Mouse (Mus musculus): ENCODE results near the gene Sesn3. TPM values are rescaled to one million over a fixed set of nuclear protein-coding genes. Genes with fewer than 3 reads are reported as not detected.

Gene Sesn3
- polyA plus RNA-seq, 1 experiment, result 26.4 TPM

DNA sequence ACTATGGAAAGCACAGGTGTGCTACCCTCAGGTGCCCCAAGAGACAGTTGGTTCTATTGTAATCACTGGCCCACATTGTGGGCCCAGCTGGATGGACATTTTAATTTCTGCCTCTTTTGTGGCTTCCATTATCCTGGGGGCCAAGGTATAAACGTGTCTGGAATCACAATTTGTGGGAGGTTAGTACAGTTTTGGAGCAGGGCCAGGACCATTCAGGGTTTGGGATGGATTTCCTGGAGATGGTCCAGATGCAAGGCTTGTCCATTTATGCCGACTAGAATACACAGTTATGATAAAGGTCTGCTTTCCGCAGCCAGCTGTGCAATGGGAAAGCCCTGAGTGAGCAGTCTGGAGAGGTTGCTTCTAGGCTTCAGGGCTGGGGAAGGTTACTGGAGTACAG is 13.7 kb upstream of the Sesn3 start:
- DNase-seq (ENCODE audit: low read depth), result peak; percentile 71

DNA sequence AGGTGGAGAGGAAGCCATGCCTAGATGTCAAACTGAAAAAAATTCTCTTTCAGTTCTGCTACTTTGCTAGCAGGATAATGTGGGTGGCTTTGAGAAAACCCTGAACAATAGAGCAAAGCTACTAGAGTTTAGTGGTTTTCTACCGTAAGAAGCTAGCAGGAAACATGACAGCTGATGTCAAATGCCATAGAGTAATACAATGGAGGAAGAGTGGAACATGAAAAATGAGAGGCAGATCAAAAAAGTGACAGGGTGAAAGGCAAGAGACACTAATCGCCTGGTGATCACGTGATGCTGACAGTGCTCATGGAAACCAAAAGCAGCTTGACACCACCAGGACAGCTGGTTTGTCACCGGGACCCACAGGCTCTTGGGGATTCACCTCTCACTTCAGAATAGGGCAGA is 12.3 kb upstream of the Sesn3 start:
- DNase-seq (ENCODE audit: low read depth), result no peak
- TF ChIP-seq CTCF (IDR thresholded peaks at IDR 0.05; ENCODE audit: borderline replicate concordance, extremely low read depth, insufficient read depth, insufficient read length), result no peak
- no peak for TF ChIP-seq POLR2A (IDR thresholded peaks at IDR 0.05; ENCODE audit: borderline replicate concordance, extremely low read depth, insufficient read depth, insufficient read length, poor library complexity, severe bottlenecking)

More for the DNA sequence above, 13.7 kb upstream of the Sesn3 start:
- TF ChIP-seq POLR2A (IDR thresholded peaks at IDR 0.05; ENCODE audit: borderline replicate concordance, extremely low read depth, insufficient read depth, insufficient read length, poor library complexity, severe bottlenecking) (no peak), CTCF (IDR thresholded peaks at IDR 0.05; ENCODE audit: borderline replicate concordance, extremely low read depth, insufficient read depth, insufficient read length) (no peak)

DNA sequence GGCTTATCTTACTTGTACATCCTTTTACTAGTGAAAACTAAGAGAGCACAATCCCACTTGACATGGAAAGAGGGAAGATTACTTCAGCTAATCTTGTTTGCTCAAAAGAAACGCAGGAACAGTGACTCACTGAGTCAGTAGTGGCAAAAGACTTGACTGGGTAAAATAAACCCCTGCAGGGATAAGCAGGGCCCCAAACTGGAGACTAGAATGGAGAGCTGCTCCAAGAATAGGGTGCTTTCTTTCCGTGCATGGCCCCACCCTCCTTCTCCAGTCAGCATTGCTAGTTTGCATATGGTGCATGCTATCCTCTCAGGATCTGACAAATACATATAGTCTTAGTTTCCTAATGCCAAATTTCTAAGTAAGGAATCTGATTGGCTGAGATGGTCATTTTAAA is 8.4 kb upstream of the Sesn3 start:
- no peak for TF ChIP-seq POLR2A (IDR thresholded peaks at IDR 0.05; ENCODE audit: borderline replicate concordance, extremely low read depth, insufficient read depth, insufficient read length, poor library complexity, severe bottlenecking)
- no peak for TF ChIP-seq CTCF (IDR thresholded peaks at IDR 0.05; ENCODE audit: borderline replicate concordance, extremely low read depth, insufficient read depth, insufficient read length)
- no peak for DNase-seq (ENCODE audit: low read depth)

DNA sequence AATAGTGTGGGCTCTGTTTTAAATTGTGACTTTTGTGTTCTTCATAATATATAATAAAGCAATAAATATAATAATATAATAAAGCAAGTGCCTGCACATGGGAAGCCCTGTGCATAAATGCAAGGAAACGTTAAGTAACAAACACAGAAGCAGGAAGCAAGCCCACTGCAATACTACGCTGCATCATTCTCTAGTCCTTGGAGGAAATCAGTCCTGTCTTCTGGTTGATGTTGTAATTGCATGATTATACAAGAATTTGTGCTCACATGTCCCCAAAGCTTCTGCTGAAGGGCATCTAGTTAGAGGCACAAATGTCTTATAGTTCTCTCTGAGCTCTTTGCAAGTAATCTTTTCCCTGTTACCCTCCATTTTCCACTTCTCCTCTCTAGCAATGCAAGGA is 6.3 kb upstream of the Sesn3 start:
- TF ChIP-seq CTCF (IDR thresholded peaks at IDR 0.05; ENCODE audit: borderline replicate concordance, extremely low read depth, insufficient read depth, insufficient read length), result no peak
- no peak for TF ChIP-seq POLR2A (IDR thresholded peaks at IDR 0.05; ENCODE audit: borderline replicate concordance, extremely low read depth, insufficient read depth, insufficient read length, poor library complexity, severe bottlenecking)
- DNase-seq (ENCODE audit: low read depth), result no peak

DNA sequence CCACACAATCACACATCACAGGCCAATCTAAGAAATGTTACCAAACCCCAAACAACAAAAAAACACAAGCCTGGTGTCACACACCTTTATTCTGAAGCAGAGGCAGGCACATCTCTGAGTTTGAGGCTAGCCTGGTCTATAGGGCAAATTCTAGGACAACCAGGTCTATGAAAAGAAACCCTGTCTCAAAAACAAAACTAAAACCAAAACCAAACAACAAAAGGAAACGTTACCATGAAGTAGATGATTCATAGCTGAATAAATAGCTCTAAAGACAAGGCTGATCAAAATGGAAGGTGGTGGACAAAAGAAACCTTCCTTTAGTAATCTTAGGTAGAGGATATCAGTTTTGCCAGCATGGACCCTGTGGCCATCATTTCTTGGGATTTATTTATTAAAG is 1.9 kb upstream of the Sesn3 start:
- no peak for DNase-seq (ENCODE audit: low read depth)

DNA sequence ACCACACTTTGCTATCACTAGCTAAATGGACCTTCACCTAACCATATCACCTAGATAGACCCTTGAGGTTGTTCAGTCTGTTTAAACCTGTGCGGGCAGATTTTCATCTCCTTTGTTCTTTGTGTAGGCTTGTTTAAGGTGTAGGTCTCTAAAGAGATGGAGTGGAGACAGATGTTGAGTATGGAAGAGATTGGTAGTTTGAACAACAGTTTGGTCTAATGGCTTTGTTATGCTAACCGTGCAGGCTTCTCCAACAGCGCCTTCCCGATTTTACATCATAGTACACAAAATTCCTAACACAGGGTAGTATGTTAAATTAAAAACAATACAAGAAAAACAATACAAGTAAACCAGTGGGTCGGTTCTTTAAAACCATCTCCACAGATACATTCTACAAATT is 281 bp upstream of the Sesn3 start:
- no peak for DNase-seq (ENCODE audit: low read depth)
- TF ChIP-seq CTCF (IDR thresholded peaks at IDR 0.05; ENCODE audit: borderline replicate concordance, extremely low read depth, insufficient read depth, insufficient read length), result no peak
- TF ChIP-seq POLR2A (IDR thresholded peaks at IDR 0.05; ENCODE audit: borderline replicate concordance, extremely low read depth, insufficient read depth, insufficient read length, poor library complexity, severe bottlenecking), result no peak

More for the DNA sequence above, 1.9 kb upstream of the Sesn3 start:
- TF ChIP-seq POLR2A (IDR thresholded peaks at IDR 0.05; ENCODE audit: borderline replicate concordance, extremely low read depth, insufficient read depth, insufficient read length, poor library complexity, severe bottlenecking), result no peak
- TF ChIP-seq CTCF (IDR thresholded peaks at IDR 0.05; ENCODE audit: borderline replicate concordance, extremely low read depth, insufficient read depth, insufficient read length), result no peak

DNA sequence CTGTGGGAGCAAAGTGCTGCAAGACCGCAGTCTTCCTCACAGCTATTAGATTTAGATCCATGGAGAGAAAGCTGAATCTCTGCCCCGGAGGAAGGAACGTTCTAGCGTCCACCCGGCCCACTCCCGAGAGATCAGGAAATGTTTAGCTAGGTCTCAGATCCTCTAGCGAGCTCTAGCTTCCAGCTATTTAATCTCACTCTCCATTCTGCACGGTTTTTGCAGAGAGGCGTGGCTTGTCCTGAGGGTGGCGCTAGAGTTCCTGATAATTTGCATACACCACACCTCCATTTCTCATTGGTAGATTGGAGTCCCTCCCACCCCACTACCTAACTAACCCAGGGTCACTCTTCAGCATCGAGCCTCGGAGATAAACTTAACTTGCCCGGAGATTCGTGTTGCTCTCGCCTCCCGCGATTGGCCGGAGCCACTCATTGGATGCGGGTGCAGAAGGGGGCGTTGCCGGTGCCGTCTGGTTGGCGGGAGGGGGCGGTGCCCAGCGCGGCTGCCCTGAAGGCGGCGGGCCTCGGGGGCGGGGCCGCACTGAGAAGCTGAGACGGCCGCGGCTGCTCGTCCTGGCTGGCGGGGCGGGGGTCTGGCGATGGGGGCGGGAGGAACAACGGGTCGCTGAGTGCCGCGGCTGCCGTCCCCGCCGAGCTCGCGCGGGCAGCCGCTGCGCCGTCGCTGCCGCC is 1.1 kb downstream of the Sesn3 start:
- TF ChIP-seq POLR2A (IDR thresholded peaks at IDR 0.05; ENCODE audit: borderline replicate concordance, extremely low read depth, insufficient read depth, insufficient read length, poor library complexity, severe bottlenecking) (peak; percentile 75), CTCF (IDR thresholded peaks at IDR 0.05; ENCODE audit: borderline replicate concordance, extremely low read depth, insufficient read depth, insufficient read length) (peak; percentile 74; the same call in 1 of the 2 replicates)
- peak; percentile 100 for DNase-seq (ENCODE audit: low read depth)

DNA sequence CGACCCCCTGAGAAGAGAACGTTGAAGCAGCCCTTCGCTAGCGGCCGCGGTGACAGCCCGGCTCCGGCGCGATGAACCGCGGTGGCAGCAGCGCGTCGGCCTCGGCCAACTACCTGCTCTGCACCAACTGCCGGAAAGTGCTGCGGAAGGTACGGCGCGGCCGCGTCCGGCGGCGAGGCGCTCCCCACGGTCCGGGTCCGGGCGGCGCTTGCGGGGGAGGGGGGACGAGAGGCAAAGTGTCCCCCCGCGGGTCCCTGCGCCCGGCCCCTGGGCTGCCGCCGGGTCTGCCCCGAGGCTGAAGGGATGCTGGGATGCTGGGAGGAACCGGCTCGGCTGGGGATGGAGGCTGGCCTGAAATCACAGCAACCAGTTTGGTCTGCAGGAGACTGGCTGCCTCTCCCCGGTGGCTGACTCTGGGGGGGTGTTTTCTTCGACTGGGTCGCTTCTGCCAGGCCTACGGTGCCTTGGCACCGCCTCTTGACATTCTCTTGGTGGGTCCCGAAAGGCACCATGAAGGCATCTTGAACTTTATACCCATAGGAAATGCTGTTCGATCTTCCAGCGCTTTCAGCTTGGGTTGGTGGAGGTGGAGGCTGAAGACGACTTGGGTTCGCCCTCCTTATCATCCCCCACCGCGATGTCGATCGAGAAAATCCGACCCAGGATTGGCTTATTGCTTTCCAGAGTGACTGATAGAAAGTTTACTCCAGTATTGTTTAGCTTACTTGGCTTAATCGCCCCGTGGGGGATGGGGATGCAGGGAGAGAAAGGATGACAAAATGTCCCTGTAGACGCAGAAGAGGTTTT is 1.8 kb downstream of the Sesn3 start:
- TF ChIP-seq POLR2A (IDR thresholded peaks at IDR 0.05; ENCODE audit: borderline replicate concordance, extremely low read depth, insufficient read depth, insufficient read length, poor library complexity, severe bottlenecking), result no peak
- TF ChIP-seq CTCF (IDR thresholded peaks at IDR 0.05; ENCODE audit: borderline replicate concordance, extremely low read depth, insufficient read depth, insufficient read length), result no peak
- peak; percentile 63 for DNase-seq (ENCODE audit: low read depth)

DNA sequence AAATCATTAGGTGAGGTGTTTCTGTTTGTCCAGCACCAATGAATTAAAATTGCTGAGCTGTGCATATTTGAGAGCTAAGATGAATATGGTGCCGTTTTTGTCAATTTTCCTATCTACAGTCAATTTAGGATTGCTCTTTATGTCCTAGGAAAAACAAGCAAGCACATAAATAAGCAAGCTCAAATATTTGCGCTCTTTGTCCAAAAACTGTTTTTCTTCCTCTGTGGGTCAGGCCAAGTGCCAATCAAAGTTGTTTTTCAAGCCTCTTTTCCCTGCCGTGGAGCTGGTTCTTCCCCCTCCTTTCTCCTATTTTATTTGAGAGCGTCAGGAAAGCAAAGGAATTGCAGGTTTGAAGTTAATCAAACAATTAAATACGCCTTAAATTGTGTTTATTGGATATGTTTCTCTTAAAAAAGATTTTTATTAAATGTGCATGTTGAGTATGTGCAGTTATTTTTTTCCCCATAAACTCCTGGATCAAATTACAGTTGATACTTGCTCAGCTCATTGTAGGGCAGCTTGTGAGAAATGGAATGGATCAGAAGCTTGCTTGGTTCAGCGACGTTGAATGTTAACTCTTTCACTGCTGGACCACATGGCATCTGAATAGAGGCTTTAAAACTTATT is 2.6 kb downstream of the Sesn3 start:
- peak; percentile 76 for DNase-seq (ENCODE audit: low read depth)

DNA sequence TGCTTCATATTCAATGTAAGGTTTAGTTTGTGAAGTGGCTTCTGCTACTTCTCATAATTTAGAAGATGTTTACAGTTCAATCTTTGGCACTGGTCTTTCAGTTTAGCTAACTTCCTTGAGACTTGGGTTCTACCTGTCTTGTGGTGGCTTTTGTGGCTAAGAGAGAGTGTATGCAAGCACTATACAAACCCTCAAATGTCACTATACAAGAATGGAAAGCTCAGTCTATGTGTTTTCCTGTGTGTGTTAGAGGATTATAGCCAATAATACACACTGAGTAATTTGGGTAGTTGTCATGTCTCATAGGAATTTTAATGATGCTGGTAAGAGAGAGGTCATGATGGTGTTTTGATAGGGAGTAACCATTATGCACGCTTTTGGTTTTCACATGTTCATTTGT is 5.8 kb downstream of the Sesn3 start:
- no peak for DNase-seq (ENCODE audit: low read depth)
- TF ChIP-seq CTCF (IDR thresholded peaks at IDR 0.05; ENCODE audit: borderline replicate concordance, extremely low read depth, insufficient read depth, insufficient read length), result no peak
- TF ChIP-seq POLR2A (IDR thresholded peaks at IDR 0.05; ENCODE audit: borderline replicate concordance, extremely low read depth, insufficient read depth, insufficient read length, poor library complexity, severe bottlenecking), result no peak

More for the DNA sequence above, 2.6 kb downstream of the Sesn3 start:
- TF ChIP-seq POLR2A (IDR thresholded peaks at IDR 0.05; ENCODE audit: borderline replicate concordance, extremely low read depth, insufficient read depth, insufficient read length, poor library complexity, severe bottlenecking) (no peak), CTCF (IDR thresholded peaks at IDR 0.05; ENCODE audit: borderline replicate concordance, extremely low read depth, insufficient read depth, insufficient read length) (no peak)

DNA sequence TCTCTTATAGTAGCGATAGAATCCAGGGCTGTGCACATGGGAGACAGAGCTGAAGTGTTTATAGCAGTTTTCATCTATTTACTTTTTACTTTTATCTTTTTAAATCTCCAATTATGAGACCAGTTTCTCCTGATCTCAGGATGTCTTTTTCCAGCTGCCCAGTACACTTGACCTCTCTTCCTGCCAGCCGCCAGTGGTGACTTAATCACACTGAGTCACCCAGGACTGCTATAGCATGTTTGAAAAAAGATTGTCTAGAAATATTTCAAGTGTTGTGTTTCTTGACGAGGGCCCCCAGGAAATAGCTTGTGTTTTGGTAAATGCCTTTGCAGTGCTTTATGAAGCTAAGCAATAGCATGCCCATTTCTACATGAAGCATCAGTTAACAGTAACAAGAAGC is 10.2 kb downstream of the Sesn3 start:
- TF ChIP-seq POLR2A (IDR thresholded peaks at IDR 0.05; ENCODE audit: borderline replicate concordance, extremely low read depth, insufficient read depth, insufficient read length, poor library complexity, severe bottlenecking) (no peak), CTCF (IDR thresholded peaks at IDR 0.05; ENCODE audit: borderline replicate concordance, extremely low read depth, insufficient read depth, insufficient read length) (no peak)
- DNase-seq (ENCODE audit: low read depth), result no peak

All from brain, embryonic 14.5 days (tissue).